Mouse (Mus musculus) thymus, adult 2 months (tissue): ENCODE data around the gene Rad50.

Experiments used
- CTCF ChIP-seq: fragments of 200-500 bp; IDR thresholded peaks from 2 replicates; pipeline ENCODE4 v1.5.1; 2012; ENCODE audit warnings: mild to moderate bottlenecking, control low read depth, low read length, moderate library complexity, borderline replicate concordance; ENCODE audit not compliant: control insufficient read depth, poor library complexity, insufficient read depth; ENCODE audit errors: extremely low read depth
- POLR2A ChIP-seq: fragments of 200-500 bp; IDR thresholded peaks from 2 replicates; pipeline ENCODE4 v1.6.1; 2012; ENCODE audit warnings: mild to moderate bottlenecking, low read length, control low read depth, moderate library complexity; ENCODE audit not compliant: control insufficient read depth, poor library complexity, insufficient read depth; ENCODE audit errors: extremely low read depth

DNA sequence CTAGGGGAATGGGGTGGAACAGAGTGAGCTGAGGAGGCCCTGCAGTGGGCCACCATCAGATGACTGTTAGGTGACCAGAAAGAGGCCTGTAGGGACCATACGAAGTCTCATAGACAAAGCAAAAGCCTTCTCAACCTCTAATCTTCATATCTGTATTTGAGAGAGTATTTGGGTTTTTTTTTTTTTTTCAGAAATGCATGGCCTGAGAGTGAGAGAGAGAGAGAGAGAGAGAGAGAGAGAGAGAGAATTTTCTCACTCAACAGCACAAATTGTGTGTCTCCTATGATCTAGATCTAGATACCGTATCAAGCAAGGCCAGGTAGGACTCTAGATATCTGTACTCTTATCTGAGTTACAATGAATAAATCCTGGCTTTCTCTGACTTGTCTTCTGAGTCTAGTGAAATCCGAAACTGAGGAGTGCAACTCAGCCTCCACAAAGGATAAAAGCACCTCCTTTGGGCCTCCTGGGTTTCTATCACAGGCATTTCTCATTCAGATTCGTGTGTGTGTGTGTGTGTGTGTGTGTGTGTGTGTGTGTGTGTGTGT, 89.5 kb downstream of the Rad50 start:
- TF ChIP-seq CTCF: no peak
- no peak for TF ChIP-seq POLR2A
